Mouse (Mus musculus) heart, embryonic 14.5 days (tissue): ENCODE results near the gene Ankrd39. TPM values are rescaled to one million over a fixed set of nuclear protein-coding genes. Genes with fewer than 3 reads are reported as not detected.

Source experiments
- ATAC-seq: fragments of 200-750 bp; cut with Nextera tagmentation; 2 replicates; pipeline ENCODE4 v1.8.0; 2017; ENCODE audit warnings: low read depth, moderate TSS enrichment; ENCODE audit not compliant: insufficient number of reproducible peaks, insufficient read depth, low FRiP score
- H3K27ac ChIP-seq, 2 experiments: fragments of 200-500 bp in 1 of 2; fragments of 300-500 bp in 1 of 2; sonication (generic) in 1 of 2; replicated peaks in 1 of 2; 2 replicates each; pipeline ENCODE4 v1.5.1; 2012 to 2014; ENCODE audit warnings: low read depth in 2 of 2, low read length in 2 of 2, control low read depth in 1 of 2, mild to moderate bottlenecking in 1 of 2, mixed read lengths in 1 of 2; ENCODE audit not compliant: control insufficient read depth in 1 of 2, insufficient read depth in 1 of 2
- H3K27me3 ChIP-seq: fragments of 300-500 bp; sonication (generic); 2 replicates; pipeline ENCODE4 v1.6.1; 2014; ENCODE audit warnings: mild to moderate bottlenecking, low read length, control low read depth; ENCODE audit not compliant: control insufficient read depth, insufficient read depth
- H3K36me3 ChIP-seq: fragments of 300-500 bp; sonication (generic); 2 replicates; pipeline ENCODE4 v1.6.1; 2014; ENCODE audit warnings: mild to moderate bottlenecking, control low read depth, low read length, mixed read lengths; ENCODE audit not compliant: control insufficient read depth, insufficient read depth
- H3K4me1 ChIP-seq, 2 experiments: fragments of 200-500 bp in 1 of 2; fragments of 300-500 bp in 1 of 2; sonication (generic) in 1 of 2; 2 replicates each; pipeline ENCODE4 v1.6.1; 2012 to 2014; ENCODE audit warnings: low read length in 2 of 2, control low read depth in 1 of 2, mixed read lengths in 1 of 2; ENCODE audit not compliant: control insufficient read depth in 2 of 2, insufficient read depth in 2 of 2
- H3K4me2 ChIP-seq: fragments of 300-500 bp; sonication (generic); 2 replicates; pipeline ENCODE4 v1.6.1; 2014; ENCODE audit warnings: mild to moderate bottlenecking, low read length
- H3K4me3 ChIP-seq, 2 experiments: fragments of 200-500 bp in 1 of 2; fragments of 300-500 bp in 1 of 2; sonication (generic) in 1 of 2; 2 replicates each; pipeline ENCODE4 v1.5.1; 2012 to 2014; ENCODE audit warnings: low read length in 2 of 2, mild to moderate bottlenecking in 2 of 2, control low read depth in 1 of 2, low read depth in 1 of 2, moderate library complexity in 1 of 2; ENCODE audit not compliant: control insufficient read depth in 1 of 2, insufficient read depth in 1 of 2
- H3K9ac ChIP-seq: fragments of 300-500 bp; sonication (generic); 2 replicates; pipeline ENCODE4 v1.6.1; 2014; ENCODE audit warnings: mild to moderate bottlenecking, low read length
- H3K9me3 ChIP-seq: fragments of 300-500 bp; sonication (generic); 2 replicates; pipeline ENCODE4 v1.6.1; 2016; ENCODE audit warnings: low read length, control low read depth; ENCODE audit not compliant: control insufficient read depth
- WGBS: fragments of 180-500 bp; shearing (Covaris S2); extraction: QIAGEN DNeasy Blood & Tissue Kit; methylation state at CpG from one replicate; pipeline ENCODE4 v1.1.7; 2014; 5-methylcytosine and 5-hydroxymethylcytosine counted together
- polyA plus RNA-seq: library from polyadenylated mRNA; unstranded; fragments of >200 nt; fragmentation: Nextera tagmentation; extraction: Ambion mirVana; gene quantifications from 2 replicates; pipeline ENCODE4 v1.2.1, GENCODE M21; 2014

Gene Ankrd39
- polyA plus RNA-seq, 1 experiment from 2014 or later: 27.2 TPM

GRCm38 (mm10) chr1:36529274-36529673 lies 18.0 kb downstream of the Ankrd39 start:
- Histone ChIP-seq H3K4me3 (no peak overlapping the region), H3K4me2 (no peak overlapping the region), H3K36me3 (peaks cover 39% of the 10 kb centered on the region), H3K4me1 (peaks cover 33 to 57% of the 10 kb centered on the region in 2 experiments), H3K27ac (no peak overlapping the region), H3K9me3 (no peaks in the 10 kb centered on the region), H3K27me3 (no peaks in the 10 kb centered on the region), H3K9ac (no peak overlapping the region)
- ATAC-seq: no peak
- WGBS: 88% methylated on average over 4 of the region's 4 CpGs

- ATAC-seq: no peak
- H3K9ac ChIP-seq: no peak overlapping the region
- H3K36me3 ChIP-seq: peaks cover 46% of the 10 kb centered on the region
- WGBS: 9% methylated on average over 1 of the region's 1 CpGs
- no peak overlapping the region for H3K4me3 ChIP-seq
- no peak overlapping the region; a peak in 1 of 4 replicates for H3K27ac ChIP-seq
- no peak overlapping the region for H3K4me2 ChIP-seq
- peaks cover 34 to 58% of the 10 kb centered on the region in 2 experiments for H3K4me1 ChIP-seq
- H3K9me3 ChIP-seq: no peaks in the 10 kb centered on the region
- H3K27me3 ChIP-seq: no peaks in the 10 kb centered on the region
These were observed 18.9 kb downstream of the Ankrd39 start for GRCm38 (mm10) chr1:36528351-36528750.

- H3K36me3 ChIP-seq: peaks cover 60% of the 10 kb centered on the region
- 82% methylated on average over 10 of the region's 10 CpGs for WGBS
These were observed 20.3 kb downstream of the Ankrd39 start for GRCm38 (mm10) chr1:36526903-36527302.

GRCm38 (mm10) chr1:36525774-36526173 lies 21.5 kb downstream of the Ankrd39 start:
- 93% methylated on average over 12 of the region's 12 CpGs for WGBS
- peaks cover 66% of the 10 kb centered on the region for H3K36me3 ChIP-seq

More at GRCm38 (mm10) chr1:36526903-36527302, 20.3 kb downstream of the Ankrd39 start:
- Histone ChIP-seq H3K9me3 (no peaks in the 10 kb centered on the region), H3K27ac (no peak overlapping the region), H3K4me3 (no peak overlapping the region), H3K27me3 (no peaks in the 10 kb centered on the region), H3K4me1 (peaks cover 41 to 66% of the 10 kb centered on the region in 2 experiments), H3K4me2 (no peak overlapping the region), H3K9ac (no peak overlapping the region)
- ATAC-seq: no peak

GRCm38 (mm10) chr1:36524058-36524457 lies 23.2 kb downstream of the Ankrd39 start:
- H3K27ac ChIP-seq: peak overlapping the region; percentile 79 to 86
- H3K27me3 ChIP-seq: no peaks in the 10 kb centered on the region
- H3K36me3 ChIP-seq: peaks cover 83% of the 10 kb centered on the region
- no peak for ATAC-seq
- H3K4me2 ChIP-seq: no peak overlapping the region
- 0 out of 2 replicates have a peak overlapping the region, but pooled peaks have one; percentile 22 for H3K9ac ChIP-seq
- no peak overlapping the region for H3K4me3 ChIP-seq
- WGBS: 70% methylated on average over 5 of the region's 5 CpGs
- H3K4me1 ChIP-seq: peaks cover 19 to 45% of the 10 kb centered on the region in 2 experiments
- no peaks in the 10 kb centered on the region for H3K9me3 ChIP-seq

More at GRCm38 (mm10) chr1:36525774-36526173, 21.5 kb downstream of the Ankrd39 start:
- Histone ChIP-seq H3K9me3 (no peaks in the 10 kb centered on the region), H3K4me3 (no peak overlapping the region), H3K27me3 (no peaks in the 10 kb centered on the region), H3K4me1 (peaks cover 30 to 55% of the 10 kb centered on the region in 2 experiments), H3K9ac (no peak overlapping the region), H3K27ac (no peak overlapping the region), H3K4me2 (no peak overlapping the region)
- ATAC-seq: no peak

- Histone ChIP-seq H3K9ac (peak overlapping the region; percentile 55), H3K27ac (peak overlapping the region; percentile 85 to 86), H3K4me2 (peak overlapping the region; percentile 24; the same call in 1 of the 2 replicates), H3K9me3 (no peaks in the 10 kb centered on the region), H3K27me3 (no peaks in the 10 kb centered on the region), H3K4me1 (peaks cover 19 to 46% of the 10 kb centered on the region in 2 experiments), H3K36me3 (peaks cover 89% of the 10 kb centered on the region), H3K4me3 (no peak overlapping the region)
- WGBS: 34% methylated on average over 9 of the region's 9 CpGs
- peak; percentile 66 for ATAC-seq
These were observed 23.8 kb downstream of the Ankrd39 start for GRCm38 (mm10) chr1:36523332-36524013.

GRCm38 (mm10) chr1:36522210-36522609 lies 25.0 kb downstream of the Ankrd39 start:
- H3K27ac ChIP-seq: 0 out of 4 replicates have a peak overlapping the region, but pooled peaks of 1 of the 2 experiments have one; percentile 16

More at GRCm38 (mm10) chr1:36522210-36522609, 25.0 kb downstream of the Ankrd39 start:
- Histone ChIP-seq H3K4me3 (no peak overlapping the region), H3K4me2 (no peak overlapping the region), H3K27me3 (no peaks in the 10 kb centered on the region), H3K9me3 (no peaks in the 10 kb centered on the region), H3K9ac (no peak overlapping the region; the same call in 1 of the 2 replicates), H3K4me1 (peaks cover 22 to 45% of the 10 kb centered on the region in 2 experiments), H3K36me3 (peaks cover 95% of the 10 kb centered on the region)
- WGBS: 89% methylated on average over 7 of the region's 7 CpGs
- ATAC-seq: no peak
